Mouse (Mus musculus) Patski (cell line): Measurements from ENCODE around the gene Cfdp1. TPM values are rescaled to one million over a fixed set of nuclear protein-coding genes. Genes with fewer than 3 reads are reported as not detected.

Source experiments
- ATAC-seq: fragments of 100-300 bp; one replicate; pipeline ENCODE4 v1.8.0; 2021
- CTCF ChIA-PET: fragments of 350-600 bp; sonication (Branson Sonifier 250); formaldehyde crosslinking; loops from one replicate; lab custom pipeline; 2022; ENCODE audit warnings: inconsistent platforms; lab: Charles Lee
- POLR2A ChIA-PET: fragments of 350-600 bp; sonication (Branson Sonifier 250); formaldehyde crosslinking; loops from one replicate; lab custom pipeline; 2022; ENCODE audit warnings: antibody characterized with exemption, inconsistent platforms; lab: Charles Lee
- DNase-seq: peaks from one replicate; pipeline ENCODE4 v3.0.0-alpha.2; 2011; ENCODE audit warnings: low read depth, low spot score
- H3K27me3 ChIP-seq: fragments of 371-371 bp; one replicate; pipeline ENCODE4 v1.5.1; 2021
- CTCF ChIP-seq: fragments of 100-300 bp; IDR thresholded peaks from one replicate; pipeline ENCODE4 v1.5.1; 2021
- in situ Hi-C: fragments of 300-500 bp; cut with MboI; formaldehyde crosslinking; loops from 3 replicates; pipeline ENCODE4 v1.11.1; 2018; ENCODE audit warnings: low pct_unique_long_range_greater_than_20kb, mixed read lengths
- polyA plus RNA-seq: library from polyadenylated mRNA; unstranded; gene quantifications from one replicate; pipeline ENCODE4 v1.2.3, GENCODE M21; 2021

Gene Cfdp1
- polyA plus RNA-seq, 1 experiment from 2014 or later: 179 TPM

GRCm38 (mm10) chr8:111772083-111772482 lies 82.0 kb downstream of the Cfdp1 start:
- in situ Hi-C loops: no loop called here
- H3K27me3 ChIP-seq: no peaks in the 10 kb centered on the region
- DNase-seq (no peak), ATAC-seq (no peak)
- POLR2A ChIA-PET: no interaction called here
- no peak for TF ChIP-seq CTCF
- CTCF ChIA-PET: interaction anchor here (1.7 kb wide), 1 partner anchor 22 kb away, joined by 5 read pairs; no protein-coding TSS in a partner anchor

GRCm38 (mm10) chr8:111771625-111772020 lies 82.5 kb downstream of the Cfdp1 start:
- POLR2A ChIA-PET: no interaction called here
- no peaks in the 10 kb centered on the region for H3K27me3 ChIP-seq
- TF ChIP-seq CTCF: no peak
- in situ Hi-C loops: no loop called here
- CTCF ChIA-PET: no interaction called here
- DNase-seq (no peak), ATAC-seq (no peak)

- H3K27me3 ChIP-seq: no peaks in the 10 kb centered on the region
- no peak for TF ChIP-seq CTCF
- DNase-seq: no peak
- in situ Hi-C loops: no loop called here
- POLR2A ChIA-PET: no interaction called here
- CTCF ChIA-PET: no interaction called here
- no peak for ATAC-seq
These were observed 83.0 kb downstream of the Cfdp1 start for GRCm38 (mm10) chr8:111770958-111771624.

GRCm38 (mm10) chr8:111769764-111770428 lies 84.2 kb downstream of the Cfdp1 start:
- ATAC-seq: no peak

GRCm38 (mm10) chr8:111769296-111769695 lies 84.8 kb downstream of the Cfdp1 start:
- ChIA-PET POLR2A (no interaction called here), CTCF (no interaction called here)
- no peak for ATAC-seq
- DNase-seq: no peak
- in situ Hi-C loops: no loop called here
- H3K27me3 ChIP-seq: no peaks in the 10 kb centered on the region
- no peak for TF ChIP-seq CTCF

More at GRCm38 (mm10) chr8:111769764-111770428, 84.2 kb downstream of the Cfdp1 start:
- TF ChIP-seq CTCF: no peak
- in situ Hi-C loops: no loop called here
- DNase-seq: no peak
- POLR2A ChIA-PET: no interaction called here
- H3K27me3 ChIP-seq: no peaks in the 10 kb centered on the region
- CTCF ChIA-PET: no interaction called here

- ChIA-PET CTCF (no interaction called here), POLR2A (no interaction called here)
- in situ Hi-C loops: no loop called here
- no peak for TF ChIP-seq CTCF
- no peak for DNase-seq
- no peaks in the 10 kb centered on the region for H3K27me3 ChIP-seq
- no peak for ATAC-seq
These were observed 85.4 kb downstream of the Cfdp1 start for GRCm38 (mm10) chr8:111768651-111769050.

- ChIA-PET POLR2A (no interaction called here), CTCF (interaction anchor here (1.1 kb wide), 1 partner anchor 14 kb away, joined by 3 read pairs; no protein-coding TSS in a partner anchor)
- no peak for DNase-seq
- in situ Hi-C loops: no loop called here
- ATAC-seq: no peak
- no peaks in the 10 kb centered on the region for H3K27me3 ChIP-seq
- TF ChIP-seq CTCF: no peak
These were observed 88.5 kb downstream of the Cfdp1 start for GRCm38 (mm10) chr8:111765616-111766015.

- H3K27me3 ChIP-seq: no peaks in the 10 kb centered on the region
- ATAC-seq: no peak
- no peak for DNase-seq
- in situ Hi-C loops: no loop called here
- no peak for TF ChIP-seq CTCF
- CTCF ChIA-PET: no interaction called here
- POLR2A ChIA-PET: no interaction called here
These were observed 89.0 kb downstream of the Cfdp1 start for GRCm38 (mm10) chr8:111765096-111765495.

- POLR2A ChIA-PET: no interaction called here
These were observed 93.4 kb downstream of the Cfdp1 start for GRCm38 (mm10) chr8:111760708-111761107.

GRCm38 (mm10) chr8:111758817-111759216 lies 95.3 kb downstream of the Cfdp1 start:
- H3K27me3 ChIP-seq: no peaks in the 10 kb centered on the region
- no peak for TF ChIP-seq CTCF
- CTCF ChIA-PET: no interaction called here
- ATAC-seq (no peak), DNase-seq (no peak)
- in situ Hi-C loops: no loop called here
- POLR2A ChIA-PET: no interaction called here

More at GRCm38 (mm10) chr8:111760708-111761107, 93.4 kb downstream of the Cfdp1 start:
- CTCF ChIA-PET: no interaction called here
- ATAC-seq: no peak
- in situ Hi-C loops: no loop called here
- no peaks in the 10 kb centered on the region for H3K27me3 ChIP-seq
- TF ChIP-seq CTCF: no peak
- no peak for DNase-seq

GRCm38 (mm10) chr8:111757599-111757998 lies 96.5 kb downstream of the Cfdp1 start:
- no peaks in the 10 kb centered on the region for H3K27me3 ChIP-seq
- ChIA-PET POLR2A (no interaction called here), CTCF (no interaction called here)
- in situ Hi-C loops: no loop called here
- no peak for TF ChIP-seq CTCF
- no peak for ATAC-seq
- DNase-seq: no peak
